Mouse (Mus musculus): ENCODE data around the gene Bad. TPM values are rescaled to one million over a fixed set of nuclear protein-coding genes. Genes with fewer than 3 reads are reported as not detected.

Bad gene
- polyA plus RNA-seq, 1 experiment from 2014 or later = 99.1 TPM

DNA sequence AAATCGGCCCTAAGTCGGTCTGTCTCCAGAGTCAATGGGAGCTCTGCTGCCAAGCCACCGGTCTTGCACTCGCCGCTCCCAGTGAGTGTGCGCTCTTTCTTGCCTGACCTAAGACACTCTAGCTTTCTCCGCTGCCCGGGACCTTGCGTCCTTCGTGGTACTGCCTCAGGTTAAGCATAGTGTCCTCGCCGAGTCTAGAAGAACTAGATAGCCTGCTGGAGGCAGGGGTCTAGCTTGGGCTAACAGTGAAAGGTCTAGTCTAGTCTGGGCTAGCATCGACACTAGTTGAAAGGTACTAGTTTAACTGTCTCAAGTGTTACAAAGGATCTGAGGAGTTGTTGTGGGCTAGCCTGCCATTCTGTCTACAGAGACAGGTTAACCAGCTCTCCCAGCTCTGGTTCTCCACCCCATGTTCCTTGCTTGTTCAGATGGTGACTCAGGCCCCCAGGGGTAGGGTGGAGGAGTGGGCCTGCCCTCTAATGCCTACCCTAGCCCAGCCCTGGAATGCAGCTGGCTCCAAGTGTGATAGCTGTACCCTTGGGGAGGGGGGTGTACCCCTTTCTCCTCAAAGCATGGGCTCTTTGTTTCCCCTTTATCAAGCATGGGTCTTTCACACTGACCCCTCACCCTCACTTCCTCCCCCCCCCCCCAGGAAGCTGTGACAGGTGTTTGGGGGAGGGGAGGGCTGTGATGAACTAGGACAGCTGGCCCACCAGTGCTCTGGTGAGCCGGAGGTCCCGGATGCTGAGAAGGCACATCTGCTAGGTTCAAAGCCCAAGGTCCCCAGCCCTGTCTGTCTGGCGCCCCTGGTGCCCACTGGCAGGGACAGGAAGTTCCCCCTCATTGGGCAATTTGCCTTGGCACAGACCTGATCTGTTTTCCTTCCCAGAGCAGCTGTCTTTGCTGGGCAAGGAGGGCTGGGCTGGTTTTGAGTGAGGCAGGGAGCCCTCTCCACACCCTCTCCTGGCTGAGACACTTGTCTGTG lies 34.2 kb downstream of the Bad start, which contains the start of gene Plcb3:
Gene Plcb3 (minus strand): TSS at position 934 of the 985 bp plus-strand sequence.
- H3K27ac ChIP-seq (replicated peaks) = peak within 1 kb of the TSS; percentile 91
- WGBS = 0% methylated on average over 16 of the region's 16 CpGs
- no peaks in the 10 kb centered on the region for H3K9me3 ChIP-seq
- ATAC-seq (ENCODE audit: low FRiP score, low read depth) = no peak
- H3K4me2 ChIP-seq = peak within 1 kb of the TSS; percentile 87
- peak within 1 kb of the TSS; percentile 69 for H3K4me3 ChIP-seq
- peaks cover 45% of the 10 kb centered on the region for H3K4me1 ChIP-seq (replicated peaks)
- H3K27me3 ChIP-seq = peaks cover 3% of the 10 kb centered on the region; the same call in 1 of the 2 replicates
- H3K9ac ChIP-seq = peak within 1 kb of the TSS; percentile 58
- no peaks in the 10 kb centered on the region for H3K36me3 ChIP-seq

DNA sequence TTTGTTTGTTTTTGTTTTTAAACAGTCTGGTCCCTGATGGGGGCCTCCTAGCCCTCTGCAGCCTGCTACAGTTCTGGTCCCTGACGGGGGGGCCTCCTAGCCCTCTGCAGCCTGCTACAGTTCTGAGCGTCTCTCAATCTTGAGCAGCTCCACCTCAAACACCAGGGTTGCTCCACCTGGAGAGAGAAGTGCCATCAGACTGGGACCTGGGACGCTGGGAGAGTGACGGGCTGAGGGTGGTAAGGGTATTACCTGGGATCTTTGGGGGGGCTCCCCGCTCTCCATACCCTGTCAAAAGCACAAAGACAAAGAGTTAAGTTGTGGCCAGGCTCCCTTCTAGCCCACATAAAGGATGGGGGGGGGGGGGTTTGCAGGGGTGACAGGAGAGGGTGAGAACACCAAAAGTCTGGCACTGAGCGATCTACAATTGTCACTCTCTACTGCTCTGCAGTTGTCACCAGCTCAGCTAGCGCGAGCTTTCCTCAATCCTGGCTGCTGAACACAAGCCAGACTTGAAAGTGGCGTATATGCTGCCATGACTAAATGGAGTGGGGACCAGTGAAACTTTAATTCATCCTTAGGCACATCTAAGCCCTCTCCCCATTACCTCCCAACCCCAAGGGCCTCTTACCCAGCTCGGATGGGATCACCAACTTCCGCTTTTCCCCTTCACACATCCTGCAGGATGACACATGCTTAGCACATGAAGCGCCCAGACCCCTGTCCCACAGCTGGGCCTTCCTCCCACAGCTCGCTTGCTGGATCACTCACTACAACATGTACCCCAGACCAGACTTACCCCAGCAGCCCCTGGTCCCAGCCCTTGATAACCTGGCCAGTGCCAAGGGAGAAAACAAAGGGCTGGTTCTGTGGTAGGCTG lies 36.3 kb downstream of the Bad start:
- peak overlapping the region; percentile 87 for H3K4me2 ChIP-seq
- 0 out of 2 replicates have a peak overlapping the region, but pooled peaks have one; percentile 39 for H3K9ac ChIP-seq
- H3K9me3 ChIP-seq = no peaks in the 10 kb centered on the region
- H3K4me3 ChIP-seq = peak overlapping the region; percentile 70; the same call in 1 of the 2 replicates
- no peak for ATAC-seq (ENCODE audit: low FRiP score, low read depth)
- no peaks in the 10 kb centered on the region for H3K27me3 ChIP-seq
- H3K27ac ChIP-seq (replicated peaks) = peak overlapping the region; percentile 97
- peaks cover 53% of the 10 kb centered on the region for H3K4me1 ChIP-seq (replicated peaks)
- 0 out of 2 replicates have a peak, but pooled peaks cover 4% of the 10 kb centered on the region for H3K36me3 ChIP-seq
- 78% methylated on average over 13 of the region's 13 CpGs for WGBS

DNA sequence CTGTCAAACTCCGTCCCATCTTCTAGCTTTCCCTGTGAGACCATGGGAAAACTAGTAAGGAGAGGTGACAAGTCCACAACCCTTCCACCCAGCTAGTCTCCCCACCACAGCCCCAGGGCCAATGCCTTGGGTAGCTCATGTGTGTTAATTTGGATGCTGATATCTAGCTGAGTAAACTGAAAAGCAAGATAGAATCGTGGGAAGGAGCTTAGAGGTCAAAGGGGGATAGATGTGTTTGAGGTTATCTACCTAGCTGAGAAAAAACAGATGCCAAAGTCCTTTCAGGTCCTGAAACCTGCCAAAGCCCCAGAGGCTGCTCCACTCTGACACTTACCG lies 36.9 kb downstream of the Bad start:
- peaks cover 53% of the 10 kb centered on the region for H3K4me1 ChIP-seq (replicated peaks)
- peak overlapping the region; percentile 87 for H3K4me2 ChIP-seq
- no peak for ATAC-seq (ENCODE audit: low FRiP score, low read depth)
- 53% methylated on average over 3 of the region's 3 CpGs for WGBS
- H3K9me3 ChIP-seq = no peaks in the 10 kb centered on the region
- H3K36me3 ChIP-seq = peaks cover 8% of the 10 kb centered on the region; the same call in 1 of the 2 replicates
- H3K4me3 ChIP-seq = peak overlapping the region; percentile 70
- peak overlapping the region; percentile 39 for H3K9ac ChIP-seq
- H3K27ac ChIP-seq (replicated peaks) = peak overlapping the region; percentile 97
- H3K27me3 ChIP-seq = no peaks in the 10 kb centered on the region

DNA sequence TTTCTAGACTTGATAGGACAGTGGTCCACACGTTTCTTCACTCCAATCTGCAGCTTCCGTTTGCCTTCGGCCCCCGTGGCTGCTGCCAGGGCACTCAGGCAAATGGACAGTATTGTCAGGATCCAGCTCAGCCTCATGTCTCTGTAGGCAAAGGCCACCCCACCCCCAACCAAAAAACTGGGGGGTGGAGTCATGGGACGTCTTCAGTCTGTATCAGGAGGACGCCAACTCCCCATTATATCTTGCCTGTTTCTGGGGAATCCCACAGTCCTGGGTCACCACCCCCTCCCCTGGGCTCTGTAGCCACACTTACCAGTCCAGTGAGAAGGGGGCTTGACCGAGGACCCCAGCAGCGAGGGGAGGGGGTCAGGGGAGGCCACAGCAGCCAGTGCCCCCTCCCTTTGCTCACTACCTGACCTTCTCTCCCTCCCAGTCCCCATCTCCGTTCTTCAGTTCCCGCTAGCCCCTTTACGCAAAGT lies 37.4 kb downstream of the Bad start:
- peak overlapping the region; percentile 70 for H3K4me3 ChIP-seq
- WGBS = 9% methylated on average over 11 of the region's 11 CpGs
- H3K4me2 ChIP-seq = peak overlapping the region; percentile 87
- H3K36me3 ChIP-seq = peaks cover 12% of the 10 kb centered on the region; the same call in 1 of the 2 replicates
- no peaks in the 10 kb centered on the region for H3K27me3 ChIP-seq
- ATAC-seq (ENCODE audit: low FRiP score, low read depth) = no peak
- peak overlapping the region; percentile 39 for H3K9ac ChIP-seq
- no peaks in the 10 kb centered on the region for H3K9me3 ChIP-seq
- H3K27ac ChIP-seq (replicated peaks) = peak overlapping the region; percentile 97
- H3K4me1 ChIP-seq (replicated peaks) = peaks cover 49% of the 10 kb centered on the region

DNA sequence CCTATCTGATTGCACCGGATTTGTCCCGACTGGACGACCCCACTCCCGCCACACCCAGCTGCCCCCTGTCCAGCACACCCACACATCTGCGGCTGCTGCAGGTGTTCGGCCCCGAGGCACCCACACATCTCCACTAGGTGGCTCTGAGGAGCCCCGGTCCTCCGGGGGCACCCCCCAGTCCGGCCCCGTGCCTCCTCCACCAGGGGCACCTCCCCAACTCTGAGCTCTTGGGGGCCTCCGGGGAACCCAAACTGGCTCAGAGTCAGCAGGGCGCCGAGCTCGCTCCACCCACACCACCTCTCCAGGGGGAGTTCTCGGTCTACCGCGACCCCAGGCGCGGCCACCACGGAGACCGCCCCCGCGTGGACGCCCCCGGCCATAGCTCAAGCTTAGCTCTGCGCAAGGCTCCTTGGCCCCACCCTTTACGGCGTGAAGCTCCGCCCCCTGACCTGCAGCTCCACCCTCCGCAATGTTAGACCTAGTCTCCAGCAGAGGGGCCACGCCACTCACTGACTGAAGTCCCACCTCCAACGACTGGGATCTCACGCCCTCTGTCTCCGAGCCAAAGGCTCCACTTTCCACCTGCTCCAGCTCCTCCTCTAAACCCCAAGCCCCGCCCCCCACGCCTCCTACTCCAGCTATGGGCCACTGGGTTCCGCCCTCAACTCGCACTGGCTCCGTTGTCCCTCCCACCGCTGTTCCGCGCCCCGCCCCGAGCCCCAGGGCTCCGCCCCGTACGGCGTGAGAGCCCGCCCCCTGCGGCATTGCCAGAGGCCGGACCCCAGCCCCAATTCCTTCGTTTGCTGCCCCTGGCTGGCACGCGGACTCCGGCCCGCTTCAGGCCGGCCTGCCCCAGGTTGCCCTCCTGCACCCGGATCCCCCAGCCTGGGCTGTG lies 38.1 kb downstream of the Bad start:
- H3K27me3 ChIP-seq = no peaks in the 10 kb centered on the region
- under 1% methylated on average over 57 of the region's 59 CpGs for WGBS
- peak overlapping the region; percentile 70 for H3K4me3 ChIP-seq
- H3K4me2 ChIP-seq = peak overlapping the region; percentile 87
- no peaks in the 10 kb centered on the region for H3K9me3 ChIP-seq
- peak overlapping the region; percentile 97 for H3K27ac ChIP-seq (replicated peaks)
- H3K9ac ChIP-seq = peak overlapping the region; percentile 78
- ATAC-seq (ENCODE audit: low FRiP score, low read depth) = peak; percentile 92
- peaks cover 47% of the 10 kb centered on the region for H3K4me1 ChIP-seq (replicated peaks)
- peaks cover 13% of the 10 kb centered on the region; the same call in 1 of the 2 replicates for H3K36me3 ChIP-seq

DNA sequence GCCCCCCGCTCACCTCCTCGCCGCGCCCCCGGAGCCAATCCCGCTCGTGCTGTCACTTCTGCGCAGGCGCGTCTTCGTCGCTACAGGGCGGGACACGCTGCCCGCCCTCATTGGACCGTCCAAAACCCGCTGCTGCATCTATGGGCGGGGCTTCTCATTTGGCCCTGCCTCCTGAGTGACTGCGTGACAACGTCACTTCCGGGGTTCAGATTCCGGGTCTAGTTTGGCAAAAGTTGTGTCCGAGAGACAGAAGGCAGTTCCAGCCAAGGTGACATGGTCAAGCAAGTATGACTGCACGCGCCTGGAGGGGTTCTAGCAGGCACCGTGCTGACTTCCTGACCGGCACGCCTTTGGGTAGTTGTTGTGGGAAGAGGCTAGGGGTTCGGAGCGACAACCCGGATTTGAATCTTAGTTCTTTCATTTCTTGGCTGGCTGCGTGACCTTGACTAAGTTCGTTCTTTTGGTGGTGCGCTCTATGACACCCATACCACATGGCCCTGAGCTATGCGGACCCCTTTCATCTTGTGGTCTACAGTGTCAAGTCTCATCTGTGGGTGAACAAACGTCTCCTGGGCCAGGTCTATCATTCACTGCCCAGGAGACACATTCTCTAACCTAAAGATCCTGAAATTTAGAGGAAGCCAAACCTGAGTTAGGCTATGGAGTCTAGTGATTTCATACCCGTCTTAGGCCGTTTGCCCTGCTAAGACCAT lies 38.9 kb downstream of the Bad start, which contains the start of gene Fkbp2:
Gene Fkbp2 (minus strand): TSS at position 121 of the 713 bp plus-strand sequence.
- Histone ChIP-seq H3K4me3 (peak within 1 kb of the TSS; percentile 70), H3K4me2 (peak within 1 kb of the TSS; percentile 87), H3K27ac (replicated peaks) (peak within 1 kb of the TSS; percentile 97), H3K36me3 (peaks cover 13% of the 10 kb centered on the region; the same call in 1 of the 2 replicates), H3K4me1 (replicated peaks) (peaks cover 47% of the 10 kb centered on the region), H3K27me3 (no peaks in the 10 kb centered on the region), H3K9ac (peak within 1 kb of the TSS; percentile 78), H3K9me3 (no peaks in the 10 kb centered on the region)
- 3% methylated on average over 38 of the region's 38 CpGs for WGBS
- ATAC-seq (ENCODE audit: low FRiP score, low read depth) = peak; percentile 88

DNA sequence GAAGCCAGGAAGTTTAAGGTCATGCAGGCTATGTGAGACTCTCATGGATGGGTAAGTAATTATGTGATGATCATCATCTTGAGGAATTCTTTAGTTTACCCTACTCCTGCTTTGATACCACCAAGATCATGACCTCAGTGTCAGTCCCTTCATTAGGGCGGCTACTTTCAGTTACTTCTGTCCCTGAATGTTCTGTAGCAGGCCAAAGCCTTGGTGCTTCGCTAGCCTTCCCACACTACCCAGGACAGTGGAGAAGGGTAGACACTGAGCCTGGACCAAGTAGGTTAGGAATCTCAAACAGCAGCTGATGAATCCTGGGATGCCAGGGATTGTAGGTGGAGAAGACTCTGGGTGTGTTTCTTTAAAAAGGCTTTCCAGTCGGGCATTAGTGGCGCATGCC lies 39.8 kb downstream of the Bad start:
- peaks cover 13% of the 10 kb centered on the region; the same call in 1 of the 2 replicates for H3K36me3 ChIP-seq
- no peak for ATAC-seq (ENCODE audit: low FRiP score, low read depth)
- H3K9ac ChIP-seq = no peak overlapping the region
- H3K9me3 ChIP-seq = no peaks in the 10 kb centered on the region
- H3K27ac ChIP-seq (replicated peaks) = no peak overlapping the region
- peak overlapping the region; percentile 87; the same call in 1 of the 2 replicates for H3K4me2 ChIP-seq
- H3K4me3 ChIP-seq = peak overlapping the region; percentile 70; the same call in 1 of the 2 replicates
- no peaks in the 10 kb centered on the region for H3K27me3 ChIP-seq
- H3K4me1 ChIP-seq (replicated peaks) = peaks cover 48% of the 10 kb centered on the region
- 91% methylated on average over 4 of the region's 4 CpGs for WGBS

DNA sequence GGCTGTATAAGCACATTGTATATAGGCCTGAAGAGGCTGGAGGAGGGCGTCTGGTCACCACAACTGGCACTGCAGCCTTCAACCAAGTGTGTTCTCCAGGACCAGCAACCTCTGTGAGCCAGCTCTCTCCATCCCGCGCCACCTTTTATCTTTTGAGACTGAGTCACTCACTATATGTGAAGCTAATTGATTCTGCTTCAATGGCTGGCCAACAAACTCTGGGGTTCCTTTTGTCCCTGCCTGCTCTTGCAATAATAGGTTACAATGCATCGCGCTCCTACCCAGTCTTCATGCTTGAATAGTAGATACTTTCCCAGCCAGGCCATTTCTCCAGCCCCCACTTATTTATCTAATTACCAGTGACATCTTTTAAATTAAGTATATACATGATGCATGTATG lies 42.0 kb downstream of the Bad start:
- Histone ChIP-seq H3K27me3 (no peaks in the 10 kb centered on the region), H3K9ac (no peak overlapping the region), H3K4me2 (no peak overlapping the region), H3K9me3 (no peaks in the 10 kb centered on the region), H3K36me3 (peaks cover 13% of the 10 kb centered on the region; the same call in 1 of the 2 replicates), H3K4me1 (replicated peaks) (peaks cover 42% of the 10 kb centered on the region), H3K4me3 (no peak overlapping the region), H3K27ac (replicated peaks) (no peak overlapping the region)
- no peak for ATAC-seq (ENCODE audit: low FRiP score, low read depth)
- WGBS = 38% methylated on average over 5 of the region's 5 CpGs

DNA sequence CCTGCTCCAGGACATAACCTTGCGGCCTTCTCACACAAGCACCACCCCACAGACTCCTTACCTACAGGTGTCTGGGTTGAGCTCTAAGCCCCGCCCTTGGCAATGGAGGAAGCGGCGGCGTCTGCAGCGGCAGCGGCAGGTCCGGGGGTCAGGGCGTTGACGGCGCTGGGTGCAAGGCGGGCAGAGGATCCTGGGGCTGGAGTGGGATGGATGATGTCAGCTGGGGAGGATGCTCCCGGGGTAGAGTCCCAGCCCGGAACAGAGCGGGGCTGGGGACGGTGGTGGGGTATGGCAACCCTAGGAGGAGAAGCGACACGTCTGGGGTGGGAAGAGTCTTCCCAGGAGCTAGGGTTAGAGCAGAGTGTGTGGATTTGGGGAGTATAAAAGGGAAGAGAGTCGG lies 43.6 kb downstream of the Bad start:
- WGBS = 86% methylated on average over 19 of the region's 19 CpGs

DNA sequence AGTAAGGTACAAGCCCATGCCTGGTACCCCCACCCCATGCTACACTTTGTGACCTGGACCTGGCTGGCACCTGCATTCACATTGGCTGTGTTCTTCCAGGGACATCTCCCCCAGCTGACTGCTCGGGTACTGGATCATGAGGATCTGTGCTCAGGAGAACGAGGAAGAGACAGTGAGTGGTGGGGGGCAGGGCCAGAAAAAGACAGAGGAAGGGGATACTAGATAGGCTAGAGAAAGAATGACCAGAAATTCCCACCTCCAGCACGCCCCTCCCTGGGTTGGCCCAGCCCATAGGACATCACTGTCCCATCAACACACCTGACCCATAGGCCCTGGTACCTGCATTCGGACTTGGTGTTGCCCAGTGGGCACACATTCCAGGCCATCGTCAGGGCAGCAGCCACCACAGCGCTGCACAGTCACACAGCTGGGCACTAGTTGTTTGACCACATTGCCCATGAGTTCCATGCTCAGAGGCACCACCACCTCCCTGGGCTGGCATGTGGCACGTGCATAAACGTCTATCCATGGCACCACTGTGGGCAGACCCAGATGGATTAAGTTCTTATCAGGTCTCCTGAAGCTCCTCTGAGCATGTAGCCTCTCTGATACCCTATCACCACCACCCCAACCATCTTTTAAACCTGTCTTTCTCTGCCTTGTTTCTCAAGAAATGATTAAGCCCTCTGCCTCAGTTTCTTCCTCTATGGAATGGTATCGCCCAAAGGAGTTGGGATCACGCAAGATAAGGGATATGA lies 44.5 kb downstream of the Bad start:
- H3K27ac ChIP-seq (replicated peaks) = no peak overlapping the region
- H3K36me3 ChIP-seq = peaks cover 13% of the 10 kb centered on the region; the same call in 1 of the 2 replicates
- H3K4me1 ChIP-seq (replicated peaks) = peaks cover 28% of the 10 kb centered on the region
- H3K9me3 ChIP-seq = no peaks in the 10 kb centered on the region
- peak overlapping the region; percentile 89 for H3K9ac ChIP-seq
- ATAC-seq (ENCODE audit: low FRiP score, low read depth) = no peak
- H3K4me3 ChIP-seq = peak overlapping the region; percentile 73
- H3K27me3 ChIP-seq = no peaks in the 10 kb centered on the region
- peak overlapping the region; percentile 86 for H3K4me2 ChIP-seq
- 79% methylated on average over 10 of the region's 10 CpGs for WGBS

More for the DNA sequence above, 43.6 kb downstream of the Bad start:
- no peaks in the 10 kb centered on the region for H3K27me3 ChIP-seq
- peaks cover 34% of the 10 kb centered on the region for H3K4me1 ChIP-seq (replicated peaks)
- no peak overlapping the region for H3K4me2 ChIP-seq
- H3K27ac ChIP-seq (replicated peaks) = no peak overlapping the region
- no peak for ATAC-seq (ENCODE audit: low FRiP score, low read depth)
- H3K36me3 ChIP-seq = peaks cover 13% of the 10 kb centered on the region; the same call in 1 of the 2 replicates
- no peaks in the 10 kb centered on the region for H3K9me3 ChIP-seq
- H3K9ac ChIP-seq = no peak overlapping the region
- no peak overlapping the region for H3K4me3 ChIP-seq

Data from hindbrain, embryonic 15.5 days (tissue).